Mouse (Mus musculus) embryo, embryonic 10 days (tissue): Measurements from ENCODE around the gene Cox11.

ENCODE experiments used
- DNase-seq: peaks from one replicate; pipeline ENCODE4 v3.0.0-alpha.2; 2015; ENCODE audit warnings: low spot score

Cox11 gene

DNA sequence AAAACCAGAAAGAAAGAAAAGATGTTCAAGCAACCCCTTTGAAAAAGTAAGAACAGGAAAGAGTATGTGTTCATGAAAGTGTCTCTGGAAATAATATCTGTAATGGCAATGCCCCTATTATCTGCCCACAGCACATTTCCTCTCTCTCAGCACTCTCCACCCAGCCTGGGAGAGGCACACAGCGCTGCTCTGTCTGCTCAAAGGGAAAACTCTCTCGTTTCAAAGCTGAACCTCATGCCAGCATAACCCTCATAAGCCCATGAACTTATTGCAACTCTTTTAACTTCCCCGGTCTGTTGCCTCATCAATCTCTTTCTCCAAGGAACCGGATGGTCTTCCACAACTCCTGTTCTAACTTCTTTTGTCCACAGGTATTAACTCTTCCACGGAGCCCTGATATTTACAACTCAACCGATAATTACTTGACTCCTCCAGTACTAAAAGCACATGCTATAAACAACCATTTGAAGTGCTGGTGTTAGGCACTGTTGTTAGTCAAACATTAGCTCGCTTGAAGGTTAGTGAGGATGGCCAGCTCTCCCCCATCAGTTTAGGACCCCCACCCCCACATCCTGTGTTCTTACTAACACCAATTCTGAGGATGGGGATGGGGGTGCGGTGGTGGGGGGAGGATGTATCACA lies 26.5 kb downstream of the Cox11 start:
- peak; percentile 54 for DNase-seq

DNA sequence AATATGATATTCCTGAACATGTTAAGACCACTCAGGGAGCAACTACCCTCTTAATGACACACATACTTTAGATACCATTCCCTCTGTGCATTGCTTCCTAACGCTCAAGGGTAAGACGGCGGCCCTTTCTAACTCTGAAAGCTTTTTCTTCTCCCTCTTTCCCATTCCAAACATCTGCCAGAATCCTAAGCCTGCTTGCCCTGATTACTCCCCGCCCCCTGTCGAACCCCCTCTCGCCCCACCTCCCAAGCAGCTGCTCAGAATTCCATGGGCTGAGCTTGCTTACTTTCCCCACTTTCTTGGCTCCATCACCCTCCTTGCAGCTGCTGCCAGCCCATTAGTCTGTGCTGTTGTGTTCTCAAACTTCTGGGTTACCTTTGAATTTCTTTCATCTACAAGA lies 27.2 kb downstream of the Cox11 start:
- DNase-seq: peak; percentile 45

DNA sequence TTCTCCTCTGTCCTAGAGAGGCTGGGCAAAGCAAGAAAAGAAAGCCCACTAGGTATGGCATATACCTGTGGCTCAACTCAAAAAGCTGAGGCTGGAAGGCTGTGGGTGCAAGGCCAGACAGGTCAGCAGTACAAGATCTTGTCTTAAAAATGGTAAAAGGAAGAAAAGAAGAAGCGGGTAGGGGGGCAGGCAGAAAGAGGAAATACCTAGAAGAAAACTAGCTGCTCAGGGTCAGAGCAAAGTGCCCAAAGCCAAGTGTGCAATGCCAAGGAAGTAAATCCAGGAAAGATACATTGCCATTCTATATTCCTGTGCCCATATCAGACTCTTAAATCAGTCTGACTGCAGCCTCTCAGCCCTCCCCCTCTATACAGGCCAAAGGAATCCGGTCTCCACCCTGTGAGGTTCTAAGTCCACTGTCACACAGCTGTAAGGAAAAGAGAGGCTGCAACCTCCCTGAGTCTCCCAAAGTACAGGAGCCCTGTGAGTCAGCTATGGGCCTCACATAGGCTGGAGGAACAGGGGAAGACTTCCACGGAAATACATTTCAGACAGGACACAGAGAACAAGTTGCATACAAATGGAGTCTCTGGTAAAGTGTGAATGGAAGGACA lies 28.3 kb downstream of the Cox11 start:
- no peak for DNase-seq

DNA sequence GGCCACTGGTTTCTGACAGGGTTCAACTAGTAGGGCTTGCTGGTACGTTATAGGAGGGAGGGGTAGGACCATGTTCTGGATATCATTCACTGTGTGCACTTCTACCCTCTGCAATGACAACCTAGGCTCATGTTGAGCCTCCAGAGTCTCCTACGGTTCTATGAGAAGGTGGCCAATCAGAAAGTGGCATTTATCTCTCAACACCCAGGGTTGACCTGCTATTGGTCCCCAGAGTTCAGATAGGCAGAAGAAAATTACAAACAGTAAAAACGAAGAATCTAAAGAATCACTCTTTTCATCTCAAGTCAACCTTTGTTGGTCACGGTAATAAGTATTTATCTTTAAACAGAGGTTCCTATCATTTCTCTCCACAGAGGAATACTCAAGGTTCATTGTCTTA lies 28.9 kb downstream of the Cox11 start:
- DNase-seq: no peak

DNA sequence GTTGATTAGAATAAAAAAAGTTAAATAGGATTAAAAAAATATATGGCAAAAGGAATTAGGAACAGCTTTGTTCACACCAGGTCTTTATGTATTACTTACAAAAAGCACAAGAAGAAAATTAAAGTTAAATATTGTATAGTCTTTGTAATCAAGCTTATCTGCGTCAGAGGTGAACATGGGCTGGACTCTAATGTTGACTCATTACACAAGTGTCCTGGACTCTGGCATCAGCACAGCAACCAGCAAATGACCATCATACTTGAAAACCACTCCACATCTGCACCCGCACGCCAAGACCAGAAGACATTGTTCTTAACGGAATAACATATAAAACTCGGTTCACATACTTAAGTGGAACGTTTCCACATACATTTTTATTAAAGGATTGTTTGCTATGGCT lies 29.4 kb downstream of the Cox11 start:
- no peak for DNase-seq

DNA sequence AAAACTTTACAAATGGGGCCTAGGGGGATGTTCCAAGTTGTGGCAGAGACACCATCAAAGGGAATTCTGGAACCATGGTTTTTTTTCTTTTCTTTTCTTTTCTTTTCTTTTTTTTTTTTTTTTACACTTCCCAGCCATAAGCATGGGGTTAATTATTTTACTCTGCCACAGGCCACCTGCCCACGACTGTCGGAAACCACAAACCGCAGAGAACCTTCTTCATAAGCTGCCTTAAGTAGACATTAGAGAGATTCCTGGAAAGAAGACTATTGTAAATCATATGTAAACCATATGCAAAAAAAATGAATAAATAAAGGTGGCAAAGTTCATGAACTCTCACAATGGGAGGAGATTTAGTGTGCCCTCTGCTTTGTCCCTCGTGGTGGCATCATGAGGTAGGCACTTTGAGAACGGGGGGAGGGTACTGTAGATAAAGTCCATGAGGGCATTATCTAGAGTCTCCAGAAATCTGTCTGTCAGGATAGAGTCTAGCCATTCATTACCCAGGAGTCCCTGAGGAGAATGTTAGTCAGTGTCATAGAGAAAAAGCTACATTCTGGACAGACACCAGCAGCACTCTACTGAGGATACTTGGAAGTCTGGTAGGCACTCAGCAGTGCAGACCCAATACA lies 37.6 kb downstream of the Cox11 start:
- DNase-seq: no peak

DNA sequence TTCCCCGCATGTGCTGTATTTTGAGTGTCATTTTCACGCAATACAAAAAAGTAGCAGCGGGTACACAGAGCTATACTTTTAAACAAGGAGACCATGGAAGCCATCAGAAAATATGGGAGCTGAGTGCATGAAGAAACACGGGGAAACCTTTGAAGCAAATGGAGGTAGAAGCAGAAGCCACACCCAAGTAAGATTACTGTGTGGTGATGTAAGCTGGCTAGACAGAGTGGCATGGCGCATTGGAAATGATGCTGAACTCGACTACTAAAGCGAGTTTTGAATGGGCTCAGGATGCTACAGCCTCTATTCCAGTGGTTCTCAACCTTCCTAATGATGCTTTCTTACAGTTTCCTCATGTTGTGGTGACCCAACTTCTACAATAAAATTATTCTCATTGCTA lies 39.1 kb downstream of the Cox11 start:
- DNase-seq: no peak

DNA sequence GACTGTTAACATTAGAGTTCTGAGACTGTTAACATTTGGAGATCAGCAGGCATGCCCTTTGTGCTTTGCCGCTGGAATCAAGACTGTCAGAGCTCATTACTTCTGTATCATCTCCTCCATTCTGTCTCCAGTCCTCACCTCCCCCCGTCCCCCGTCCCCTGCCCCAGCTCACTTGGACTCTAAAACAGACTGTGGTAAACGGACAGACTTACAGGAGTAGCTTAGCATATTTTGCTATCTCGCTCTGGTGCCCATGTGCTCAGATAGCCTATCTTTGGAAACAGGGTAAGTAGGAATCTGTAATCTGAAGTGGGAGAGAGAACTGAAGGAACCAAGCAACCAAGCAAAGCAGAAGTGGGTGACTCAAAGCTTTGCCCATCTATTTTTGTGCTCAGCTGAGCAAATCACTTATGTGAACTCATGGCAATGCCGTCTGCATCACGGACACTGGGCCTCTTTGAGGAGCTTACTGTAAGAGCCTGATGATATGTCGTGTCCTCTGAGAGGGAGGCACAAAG lies 39.9 kb downstream of the Cox11 start:
- DNase-seq: no peak

DNA sequence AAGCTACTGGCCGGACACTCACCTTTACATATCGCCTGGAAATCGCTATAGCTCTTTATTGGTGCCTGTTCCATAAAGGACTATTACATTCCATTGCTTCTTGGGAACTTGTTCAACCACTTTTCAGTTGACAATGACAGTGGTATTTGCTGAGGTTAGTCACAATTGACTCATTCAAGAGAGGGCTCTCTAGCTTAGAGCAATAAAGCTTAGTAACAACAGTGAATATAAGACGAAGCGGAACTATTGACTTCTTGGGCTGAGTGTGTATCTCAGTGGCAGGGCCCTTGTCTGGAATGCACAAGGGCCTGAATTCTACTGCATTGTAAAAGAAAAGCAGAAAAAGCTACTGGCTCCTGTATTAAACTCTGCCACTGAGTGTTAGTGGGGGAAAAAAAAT lies 40.6 kb downstream of the Cox11 start:
- no peak for DNase-seq

DNA sequence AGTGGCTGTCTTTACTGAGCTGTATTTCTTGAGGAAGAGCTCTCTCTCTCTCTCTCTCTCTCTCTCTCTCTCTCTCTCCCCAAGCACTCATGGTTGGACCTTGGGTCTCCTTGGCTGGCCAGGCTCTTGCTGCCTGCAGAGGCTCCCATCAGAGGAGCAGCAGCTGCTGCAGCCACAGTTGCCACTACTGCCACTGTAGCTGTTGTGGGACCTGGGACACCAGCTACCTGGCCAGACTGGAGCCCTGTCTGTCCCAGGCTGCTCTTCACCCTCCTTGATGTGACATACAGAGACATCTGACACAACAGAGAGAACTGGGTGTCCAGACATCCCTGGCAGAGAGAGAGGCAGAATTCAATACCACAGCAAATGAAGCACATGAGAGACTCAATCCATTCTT lies 43.2 kb downstream of the Cox11 start:
- no peak for DNase-seq

DNA sequence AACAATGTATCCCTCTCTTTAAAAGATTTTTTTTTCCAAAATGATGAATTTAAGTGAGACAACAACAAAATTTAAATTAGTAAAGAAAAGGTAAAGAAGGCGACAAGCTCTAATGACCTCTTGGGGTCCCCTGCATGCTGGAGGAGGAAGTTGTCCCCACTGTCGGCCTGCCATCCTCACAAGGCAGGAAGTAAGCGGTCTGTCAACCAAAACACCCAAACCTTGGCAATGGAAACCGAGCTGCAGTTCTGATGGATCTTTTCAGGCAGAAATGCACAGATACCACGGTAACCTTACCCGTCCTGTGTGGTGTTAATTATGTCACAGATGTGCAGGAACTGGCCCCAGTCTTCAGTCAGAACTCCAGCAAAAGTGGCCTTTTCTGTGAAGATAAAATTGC lies 46.8 kb downstream of the Cox11 start:
- no peak for DNase-seq

DNA sequence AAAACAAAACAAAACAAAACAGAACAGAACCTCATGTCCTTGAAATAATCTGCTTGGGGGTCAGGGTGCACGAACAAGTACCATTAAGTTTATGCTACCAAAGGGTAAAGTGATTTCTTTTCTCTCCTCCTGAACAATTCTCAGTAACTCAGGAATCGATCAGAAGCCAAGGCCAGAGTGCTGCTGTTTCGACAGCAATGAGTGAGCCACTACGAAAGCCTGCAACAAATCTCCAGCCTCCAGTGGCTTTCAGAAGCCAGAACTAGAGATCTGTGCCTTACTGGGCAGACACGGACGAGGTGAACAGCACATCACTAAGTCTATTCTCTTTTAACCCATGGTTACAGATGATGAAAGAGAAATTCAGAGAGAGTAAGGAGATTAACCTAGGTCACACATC lies 47.2 kb downstream of the Cox11 start:
- no peak for DNase-seq

DNA sequence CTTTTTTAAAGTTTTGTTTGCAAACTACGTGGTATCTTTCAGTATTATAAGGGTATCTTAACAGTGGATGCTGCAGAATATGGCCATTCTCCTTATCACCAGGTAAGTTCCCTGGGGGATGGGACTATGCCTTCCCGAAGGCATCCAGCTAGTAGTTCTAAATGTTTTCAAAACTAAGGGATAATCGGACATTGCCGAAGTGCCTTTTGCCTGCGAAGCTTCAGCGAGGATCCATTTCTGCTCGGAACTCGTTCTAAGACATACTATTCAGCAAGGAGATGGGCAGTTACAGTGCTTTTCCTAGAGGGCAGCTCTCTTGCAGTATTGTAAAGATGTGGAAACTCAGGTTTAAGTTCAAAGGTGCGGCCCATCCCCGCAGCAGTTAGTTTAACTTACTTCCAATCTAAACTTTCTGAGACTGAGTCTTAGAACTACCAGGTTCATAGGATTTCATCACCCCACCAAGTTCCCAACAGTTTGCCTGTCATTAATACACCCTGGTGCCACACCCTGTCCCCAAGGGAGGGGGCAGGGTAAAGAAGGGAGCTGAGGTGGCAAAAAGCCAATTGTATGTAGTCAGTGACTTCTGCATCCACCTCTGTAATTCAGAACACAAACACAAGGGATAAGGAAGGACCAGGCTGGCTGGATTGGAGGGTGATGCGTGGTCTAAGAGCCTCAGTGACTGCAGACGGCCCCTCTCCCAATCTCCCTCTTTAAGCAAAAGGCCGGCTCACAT lies 48.5 kb downstream of the Cox11 start:
- no peak for DNase-seq

DNA sequence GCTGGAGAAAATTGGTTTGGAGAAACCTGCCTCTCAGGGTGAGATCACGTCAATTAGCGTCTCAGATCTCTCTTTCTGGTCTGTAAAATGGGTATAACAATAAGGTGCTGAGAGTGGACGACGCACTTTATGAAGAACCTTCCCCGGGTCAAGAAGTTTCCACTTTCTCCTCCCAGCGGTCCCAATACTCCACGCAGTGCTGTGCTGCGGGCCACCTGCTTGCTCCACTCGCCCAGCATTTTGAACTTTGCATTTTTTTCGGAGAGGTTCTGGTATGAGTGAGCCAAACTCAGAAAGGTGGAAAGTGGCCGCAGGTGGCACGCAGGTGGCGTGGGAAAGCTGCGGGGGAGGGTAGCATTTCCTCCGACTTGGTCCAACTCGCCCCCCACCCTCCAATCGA lies 49.1 kb downstream of the Cox11 start:
- DNase-seq: no peak

DNA sequence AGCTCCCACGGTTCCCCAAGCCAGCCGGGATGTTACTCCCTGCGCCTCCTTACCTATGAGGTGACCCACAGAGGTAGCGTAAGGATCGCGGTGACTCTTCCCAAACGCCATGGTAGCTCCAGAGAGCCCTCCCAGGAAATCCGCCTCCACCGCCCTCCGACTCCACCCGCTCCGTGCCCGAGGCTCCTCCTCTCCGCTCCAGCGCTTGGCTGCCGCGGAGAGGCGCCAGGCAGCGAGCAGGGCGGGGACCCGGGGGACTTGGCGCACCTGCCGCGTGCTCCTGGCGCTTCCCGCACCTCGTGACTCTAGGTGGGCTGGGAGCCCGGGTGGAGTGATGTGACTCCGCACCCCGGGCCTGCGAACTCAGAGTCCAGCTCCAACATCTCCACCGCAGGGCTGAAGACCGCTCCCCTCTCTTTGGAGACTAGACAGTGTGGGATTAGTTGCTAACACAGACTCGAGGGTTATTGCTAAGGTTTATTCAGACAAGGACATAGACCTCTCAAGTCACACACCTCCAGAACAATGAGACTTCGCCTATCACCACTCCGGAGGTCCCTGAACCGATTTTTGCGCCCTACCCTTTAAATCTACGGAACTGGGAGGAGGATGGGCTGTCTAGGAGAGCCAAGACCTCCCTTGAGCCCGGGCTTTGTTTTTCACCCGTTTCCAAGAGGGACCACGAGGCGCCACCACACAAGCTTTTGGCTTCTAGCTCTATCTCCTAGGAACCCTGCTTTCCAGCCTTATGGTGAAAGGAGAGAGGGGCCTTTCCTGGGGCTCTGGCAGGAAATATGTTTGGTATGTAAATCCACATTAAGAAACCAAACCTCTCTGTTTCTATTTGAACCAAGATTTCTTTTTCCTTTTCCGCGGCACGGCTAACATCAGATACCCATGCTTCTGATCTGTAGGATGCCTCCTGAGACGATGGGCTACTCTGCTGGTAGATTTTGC lies 49.8 kb downstream of the Cox11 start, which contains the start of gene Tom1l1:
Gene Tom1l1, minus strand, starts transcription at position 907 of the 957 bp plus-strand sequence.
- DNase-seq: peak; percentile 81

DNA sequence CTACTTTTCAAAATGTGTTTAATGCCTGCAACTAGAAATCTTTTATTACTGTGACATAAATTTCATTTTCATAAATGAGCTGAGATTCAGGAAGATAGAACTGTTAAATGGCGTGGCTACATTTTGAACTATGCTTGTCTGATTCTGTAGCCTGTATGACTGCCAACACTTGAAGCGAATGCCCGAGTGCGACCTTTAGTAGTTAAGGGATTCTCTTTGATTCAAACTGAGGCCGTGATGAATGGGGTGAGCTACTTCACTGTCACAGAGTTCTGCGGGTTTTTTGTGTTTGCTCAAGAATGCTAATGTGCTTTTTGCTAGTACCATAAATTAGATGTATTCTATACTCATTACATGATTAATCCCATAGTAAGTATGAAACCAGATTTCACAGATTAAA lies 52.4 kb downstream of the Cox11 start:
- peak; percentile 44 for DNase-seq

DNA sequence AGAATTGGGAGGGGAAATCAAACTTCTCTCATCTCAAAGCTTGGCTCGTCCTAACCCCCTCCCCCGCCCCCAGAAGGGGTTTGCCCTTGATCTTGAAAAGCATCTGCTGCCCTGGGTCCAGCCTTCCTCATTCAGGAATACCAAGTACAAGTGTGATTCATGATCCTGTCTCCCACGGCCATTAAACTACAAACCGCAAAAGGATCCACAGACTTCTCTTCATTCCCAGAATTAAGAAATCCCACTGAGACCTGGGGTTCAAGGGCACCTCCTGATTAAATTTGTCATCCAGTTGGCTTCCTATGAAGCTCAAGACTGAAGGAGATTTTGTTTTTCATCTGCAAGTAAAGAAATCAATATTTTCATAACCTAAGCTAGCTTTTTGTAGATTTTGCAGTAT lies 56.2 kb downstream of the Cox11 start:
- DNase-seq: no peak
